Mouse (Mus musculus): ENCODE measurements around the gene Senp6.

The Senp6 gene

GRCm38 (mm10) chr9:80171241-80171640, 104.5 kb downstream of the Senp6 start:
- DNase-seq (ENCODE audit: low read depth, low spot score), result no peak

GRCm38 (mm10) chr9:80172396-80173222, 105.9 kb downstream of the Senp6 start:
- DNase-seq (ENCODE audit: low read depth, low spot score), result no peak

- DNase-seq (ENCODE audit: low read depth, low spot score), result no peak
These were observed 106.9 kb downstream of the Senp6 start for GRCm38 (mm10) chr9:80173629-80174028.

- DNase-seq (ENCODE audit: low read depth, low spot score), result no peak
These were observed 110.2 kb downstream of the Senp6 start for GRCm38 (mm10) chr9:80176696-80177478.

GRCm38 (mm10) chr9:80178670-80179069, 112.0 kb downstream of the Senp6 start:
- DNase-seq (ENCODE audit: low read depth, low spot score), result no peak

GRCm38 (mm10) chr9:80179688-80180087, 113.0 kb downstream of the Senp6 start:
- no peak for DNase-seq (ENCODE audit: low read depth, low spot score)

- no peak for DNase-seq (ENCODE audit: low read depth, low spot score)
These were observed 114.1 kb downstream of the Senp6 start for GRCm38 (mm10) chr9:80180771-80181170.

- no peak for DNase-seq (ENCODE audit: low read depth, low spot score)
These were observed 115.0 kb downstream of the Senp6 start for GRCm38 (mm10) chr9:80181692-80182091.

GRCm38 (mm10) chr9:80184138-80184537, 117.4 kb downstream of the Senp6 start:
- no peak for DNase-seq (ENCODE audit: low read depth, low spot score)

- no peak for DNase-seq (ENCODE audit: low read depth, low spot score)
These were observed 119.0 kb downstream of the Senp6 start for GRCm38 (mm10) chr9:80185737-80186136.

- DNase-seq (ENCODE audit: low read depth, low spot score), result no peak
These were observed 120.0 kb downstream of the Senp6 start for GRCm38 (mm10) chr9:80186693-80187092.

- DNase-seq (ENCODE audit: low read depth, low spot score), result no peak
These were observed 121.7 kb downstream of the Senp6 start for GRCm38 (mm10) chr9:80188324-80188893.

GRCm38 (mm10) chr9:80191240-80191639, 124.5 kb downstream of the Senp6 start:
- DNase-seq (ENCODE audit: low read depth, low spot score), result no peak

GRCm38 (mm10) chr9:80192324-80192723, 125.6 kb downstream of the Senp6 start:
- no peak for DNase-seq (ENCODE audit: low read depth, low spot score)

GRCm38 (mm10) chr9:80194446-80194845, 127.7 kb downstream of the Senp6 start:
- DNase-seq (ENCODE audit: low read depth, low spot score), result no peak

Measured in retina, postnatal 7 days (tissue).